ENCODE assay signal across 22 mouse cellular contexts in genomic region chr6:145063212-145063868, GRCm38 (mm10). TPM values are rescaled to one million over a fixed set of nuclear protein-coding genes. Genes with fewer than 3 reads are reported as not detected.
DNase-seq lines count a peak whose midpoint lies in the region; ATAC-seq and TF ChIP-seq lines count a peak whose summit lies in the region.
"Had no signal": no experiment of that assay in that cellular context is flagged by ENCODE, and none has a peak within 500 bp of the region (broad histone marks: within the 10 kb centered on the region; RNA-seq: fewer than 3 reads in every experiment).

No protein-coding gene starts in this region.

- H3K9me3 ChIP-seq in liver, postnatal 0 days (ENCODE audit: low read length): no peaks in the 10 kb centered on the region
- H3K9me3 ChIP-seq in liver, embryonic 12.5 days (replicated peaks): no peaks in the 10 kb centered on the region
- H3K9me3 ChIP-seq: embryonic facial prominence, embryonic 15.5 days; limb, embryonic 13.5 days; liver, embryonic 15.5 days had no signal

- peak overlapping the region; percentile 35; the same call in 1 of the 2 replicates for H3K27ac ChIP-seq in kidney, adult 2 months (ENCODE audit: insufficient read depth, low read depth, low read length)
- no peak overlapping the region for H3K27ac ChIP-seq in liver, postnatal 0 days (ENCODE audit: low read depth)
- no peak overlapping the region for H3K27ac ChIP-seq in liver, embryonic 12.5 days
- H3K27ac ChIP-seq: embryonic facial prominence, embryonic 15.5 days; hindbrain, embryonic 14.5 days; limb, embryonic 13.5 days; liver, embryonic 15.5 days; stomach, postnatal 0 days had no signal

- peak; percentile 19 to 67 for DNase-seq in adrenal gland, adult (ENCODE audit: inconsistent age in 2 of 2, low spot score in 1 of 2)
- no peak for DNase-seq in adrenal gland, postnatal 10 days
- peak; percentile 20 for DNase-seq in kidney, adult 2 months
- no peak for DNase-seq in kidney, postnatal 36 days
- peak; percentile 5 for DNase-seq in liver, postnatal 0 days
- peak; percentile 67 for DNase-seq in ZHBTc4 (ENCODE audit: low read depth, low spot score)
- DNase-seq in testis, postnatal 10 days (ENCODE audit: low spot score): no peak
- DNase-seq: adrenal gland, postnatal 25 days; cerebellum, adult 8-10 months; forebrain, postnatal 0 days; gastrocnemius, postnatal 14 days; heart, adult 18-20 months; heart, postnatal 36 days; kidney, postnatal 14 days; layer of hippocampus, postnatal 36 days; lung, postnatal 4 days had no signal

- TF ChIP-seq EP300 in liver, postnatal 0 days (IDR thresholded peaks at IDR 0.05; ENCODE audit: low read depth): no peak

- H3K4me3 ChIP-seq in kidney, adult 2 months (ENCODE audit: insufficient read depth, low read depth, low read length): no peak overlapping the region
- H3K4me3 ChIP-seq in liver, postnatal 0 days (ENCODE audit: low read depth, low read length): no peak overlapping the region
- no peak overlapping the region for H3K4me3 ChIP-seq in liver, embryonic 12.5 days
- H3K4me3 ChIP-seq: embryonic facial prominence, embryonic 15.5 days; limb, embryonic 13.5 days; liver, embryonic 15.5 days had no signal

- no peaks in the 10 kb centered on the region for H3K4me1 ChIP-seq in kidney, adult 2 months (ENCODE audit: control insufficient read depth, insufficient read depth, low read length)
- no peaks in the 10 kb centered on the region for H3K4me1 ChIP-seq in liver, postnatal 0 days (ENCODE audit: insufficient read depth)
- no peaks in the 10 kb centered on the region for H3K4me1 ChIP-seq in liver, embryonic 12.5 days
- H3K4me1 ChIP-seq: embryonic facial prominence, embryonic 15.5 days; limb, embryonic 13.5 days; liver, embryonic 15.5 days had no signal

- H3K36me3 ChIP-seq in kidney, adult 2 months (ENCODE audit: control insufficient read depth, insufficient read depth, low read length): no peaks in the 10 kb centered on the region
- no peaks in the 10 kb centered on the region for H3K36me3 ChIP-seq in liver, postnatal 0 days (replicated peaks; ENCODE audit: insufficient read depth, low read length)
- no peaks in the 10 kb centered on the region for H3K36me3 ChIP-seq in liver, embryonic 12.5 days
- H3K36me3 ChIP-seq: embryonic facial prominence, embryonic 15.5 days; limb, embryonic 13.5 days; liver, embryonic 15.5 days had no signal

- 64% methylated on average over 5 of the region's 5 CpGs for WGBS in kidney, adult 2 months
- WGBS in liver, postnatal 0 days (ENCODE audit: insufficient replicate concordance): 64% methylated on average over 5 of the region's 5 CpGs
- 46% methylated on average over 5 of the region's 5 CpGs for WGBS in liver, embryonic 12.5 days (ENCODE audit: insufficient replicate concordance)

- no peaks in the 10 kb centered on the region for H3K27me3 ChIP-seq in kidney, adult 2 months (replicated peaks; ENCODE audit: control insufficient read depth, insufficient read depth, low read length)
- H3K27me3 ChIP-seq in liver, postnatal 0 days (ENCODE audit: insufficient read depth, low read length): no peaks in the 10 kb centered on the region
- 0 out of 2 replicates have a peak, but pooled peaks cover 4% of the 10 kb centered on the region for H3K27me3 ChIP-seq in liver, embryonic 12.5 days (replicated peaks)
- H3K27me3 ChIP-seq: embryonic facial prominence, embryonic 15.5 days; limb, embryonic 13.5 days; liver, embryonic 15.5 days had no signal

- no peak for ATAC-seq in liver, postnatal 0 days
- ATAC-seq in liver, embryonic 12.5 days: no peak
- ATAC-seq: forebrain, postnatal 0 days had no signal

- no peak for TF ChIP-seq POLR2A in kidney, adult 2 months (IDR thresholded peaks at IDR 0.05; ENCODE audit: low read depth, low read length)

- TF ChIP-seq CTCF in kidney, adult 2 months (conservative IDR thresholded peaks at IDR 0.05; ENCODE audit: insufficient read depth, insufficient read length, low read depth, low read length): no peak
- TF ChIP-seq CTCF in liver, postnatal 0 days (IDR thresholded peaks at IDR 0.05; ENCODE audit: low read depth): no peak

- H3K4me2 ChIP-seq in liver, postnatal 0 days (ENCODE audit: low read depth, low read length): no peak overlapping the region
- H3K4me2 ChIP-seq in liver, embryonic 12.5 days: no peak overlapping the region
- H3K4me2 ChIP-seq: embryonic facial prominence, embryonic 15.5 days; hindbrain, embryonic 14.5 days; limb, embryonic 13.5 days; liver, embryonic 15.5 days had no signal

- H3K9ac ChIP-seq in liver, postnatal 0 days (replicated peaks): no peak overlapping the region
- no peak overlapping the region for H3K9ac ChIP-seq in liver, embryonic 12.5 days
- H3K9ac ChIP-seq: embryonic facial prominence, embryonic 15.5 days; forebrain, postnatal 0 days; hindbrain, embryonic 14.5 days; limb, embryonic 13.5 days; liver, embryonic 15.5 days had no signal

RNA-seq across cellular contexts. Expression of gene Bcat1, which starts 12.6 kb away (rescaled TPM):
- 1 to 10 TPM; 7.5 to 7.6 TPM for total RNA-seq in adrenal gland, postnatal 10 days (2021)
- polyA plus RNA-seq in kidney, adult 2 months (2012; rRNA removed): 10.0 and 10.2 TPM in 2 replicates
- 0.46 and 0.81 TPM in 2 replicates for polyA plus RNA-seq in liver, postnatal 0 days (2015; fragmentation: Nextera tagmentation; extraction: Ambion mirVana)
- polyA plus RNA-seq in liver, embryonic 12.5 days (2016; fragmentation: Nextera tagmentation; extraction: Ambion mirVana): 0.93 and 1.5 TPM in 2 replicates

RNA-seq across cellular contexts. Expression of gene Lrmp, which starts 52.1 kb away (rescaled TPM):
- total RNA-seq in adrenal gland, postnatal 10 days (2021): 1 to 10 TPM; 5.8 to 7.4 TPM
- 2.8 and 6.4 TPM in 2 replicates for polyA plus RNA-seq in kidney, adult 2 months (2012; rRNA removed)
- 26.8 and 28.0 TPM in 2 replicates for polyA plus RNA-seq in liver, postnatal 0 days (2015; fragmentation: Nextera tagmentation; extraction: Ambion mirVana)
- polyA plus RNA-seq in liver, embryonic 12.5 days (2016; fragmentation: Nextera tagmentation; extraction: Ambion mirVana): 18.9 and 20.6 TPM in 2 replicates

Comparison
In these comparisons a context has a peak if more than half of its experiments do, and no peak if none do; other contexts are left out.
1. DNase-seq: peak in adrenal gland, adult (2 of 2), kidney, adult 2 months (single experiment), liver, postnatal 0 days (single experiment) and ZHBTc4 (single experiment); none in adrenal gland, postnatal 10 days (single experiment), kidney, postnatal 36 days (0 of 2) and testis, postnatal 10 days (single experiment).